Mouse (Mus musculus): ENCODE results near the gene Cdkl3. TPM values are rescaled to one million over a fixed set of nuclear protein-coding genes. Genes with fewer than 3 reads are reported as not detected.

The Cdkl3 gene
- polyA plus RNA-seq, 1 experiment, result 1.8 TPM

GRCm38 (mm10) chr11:52011541-52011940, 7.5 kb downstream of the Cdkl3 start:
- Histone ChIP-seq H3K27ac (ENCODE audit: insufficient read depth, low read depth, low read length) (no peak overlapping the region), H3K4me3 (ENCODE audit: insufficient read depth, low read depth, low read length) (no peak overlapping the region), H3K36me3 (ENCODE audit: control insufficient read depth, insufficient read depth, low read length) (no peaks in the 10 kb centered on the region), H3K4me1 (ENCODE audit: control insufficient read depth, insufficient read depth, low read length) (no peaks in the 10 kb centered on the region), H3K27me3 (replicated peaks; ENCODE audit: control insufficient read depth, insufficient read depth, low read length) (no peaks in the 10 kb centered on the region)
- 49% methylated on average over 5 of the region's 5 CpGs for WGBS
- TF ChIP-seq CTCF (conservative IDR thresholded peaks at IDR 0.05; ENCODE audit: insufficient read depth, insufficient read length, low read depth, low read length) (no peak), POLR2A (IDR thresholded peaks at IDR 0.05; ENCODE audit: low read depth, low read length) (no peak)
- DNase-seq, result no peak

GRCm38 (mm10) chr11:52018217-52018616, 14.2 kb downstream of the Cdkl3 start:
- Histone ChIP-seq H3K27me3 (replicated peaks; ENCODE audit: control insufficient read depth, insufficient read depth, low read length) (no peaks in the 10 kb centered on the region), H3K36me3 (ENCODE audit: control insufficient read depth, insufficient read depth, low read length) (no peaks in the 10 kb centered on the region), H3K4me1 (ENCODE audit: control insufficient read depth, insufficient read depth, low read length) (no peaks in the 10 kb centered on the region), H3K4me3 (ENCODE audit: insufficient read depth, low read depth, low read length) (no peak overlapping the region), H3K27ac (ENCODE audit: insufficient read depth, low read depth, low read length) (no peak overlapping the region)
- WGBS, result 84% methylated on average over 9 of the region's 9 CpGs
- TF ChIP-seq POLR2A (IDR thresholded peaks at IDR 0.05; ENCODE audit: low read depth, low read length), result no peak
- no peak for TF ChIP-seq CTCF (conservative IDR thresholded peaks at IDR 0.05; ENCODE audit: insufficient read depth, insufficient read length, low read depth, low read length)
- DNase-seq, result no peak

- Histone ChIP-seq H3K4me1 (ENCODE audit: control insufficient read depth, insufficient read depth, low read length) (no peaks in the 10 kb centered on the region), H3K27ac (ENCODE audit: insufficient read depth, low read depth, low read length) (no peak overlapping the region), H3K4me3 (ENCODE audit: insufficient read depth, low read depth, low read length) (no peak overlapping the region), H3K27me3 (replicated peaks; ENCODE audit: control insufficient read depth, insufficient read depth, low read length) (no peaks in the 10 kb centered on the region), H3K36me3 (ENCODE audit: control insufficient read depth, insufficient read depth, low read length) (no peaks in the 10 kb centered on the region)
- TF ChIP-seq CTCF (conservative IDR thresholded peaks at IDR 0.05; ENCODE audit: insufficient read depth, insufficient read length, low read depth, low read length), result no peak
- TF ChIP-seq POLR2A (IDR thresholded peaks at IDR 0.05; ENCODE audit: low read depth, low read length), result no peak
- 66% methylated on average over 8 of the region's 8 CpGs for WGBS
- no peak for DNase-seq
Observed at GRCm38 (mm10) chr11:52032356-52032755, 28.3 kb downstream of the Cdkl3 start.

GRCm38 (mm10) chr11:52033953-52034352, 29.9 kb downstream of the Cdkl3 start:
- no peak for DNase-seq
- Histone ChIP-seq H3K36me3 (ENCODE audit: control insufficient read depth, insufficient read depth, low read length) (no peaks in the 10 kb centered on the region), H3K4me1 (ENCODE audit: control insufficient read depth, insufficient read depth, low read length) (no peaks in the 10 kb centered on the region), H3K27me3 (replicated peaks; ENCODE audit: control insufficient read depth, insufficient read depth, low read length) (no peaks in the 10 kb centered on the region), H3K4me3 (ENCODE audit: insufficient read depth, low read depth, low read length) (no peak overlapping the region), H3K27ac (ENCODE audit: insufficient read depth, low read depth, low read length) (no peak overlapping the region)
- no peak for TF ChIP-seq POLR2A (IDR thresholded peaks at IDR 0.05; ENCODE audit: low read depth, low read length)
- TF ChIP-seq CTCF (conservative IDR thresholded peaks at IDR 0.05; ENCODE audit: insufficient read depth, insufficient read length, low read depth, low read length), result no peak
- 88% methylated on average over 1 of the region's 1 CpGs for WGBS

GRCm38 (mm10) chr11:52035905-52036304, 31.9 kb downstream of the Cdkl3 start:
- no peaks in the 10 kb centered on the region for H3K4me1 ChIP-seq (ENCODE audit: control insufficient read depth, insufficient read depth, low read length)
- no peak overlapping the region for H3K27ac ChIP-seq (ENCODE audit: insufficient read depth, low read depth, low read length)
- no peaks in the 10 kb centered on the region for H3K27me3 ChIP-seq (replicated peaks; ENCODE audit: control insufficient read depth, insufficient read depth, low read length)
- TF ChIP-seq CTCF (conservative IDR thresholded peaks at IDR 0.05; ENCODE audit: insufficient read depth, insufficient read length, low read depth, low read length) (no peak), POLR2A (IDR thresholded peaks at IDR 0.05; ENCODE audit: low read depth, low read length) (no peak)
- WGBS, result 66% methylated on average over 3 of the region's 3 CpGs
- no peak for DNase-seq
- no peak overlapping the region for H3K4me3 ChIP-seq (ENCODE audit: insufficient read depth, low read depth, low read length)
- H3K36me3 ChIP-seq (ENCODE audit: control insufficient read depth, insufficient read depth, low read length), result no peaks in the 10 kb centered on the region

- TF ChIP-seq POLR2A (IDR thresholded peaks at IDR 0.05; ENCODE audit: low read depth, low read length), result no peak
- no peak for TF ChIP-seq CTCF (conservative IDR thresholded peaks at IDR 0.05; ENCODE audit: insufficient read depth, insufficient read length, low read depth, low read length)
- no peak overlapping the region for H3K27ac ChIP-seq (ENCODE audit: insufficient read depth, low read depth, low read length)
- H3K27me3 ChIP-seq (replicated peaks; ENCODE audit: control insufficient read depth, insufficient read depth, low read length), result no peaks in the 10 kb centered on the region
- no peak for DNase-seq
- no peaks in the 10 kb centered on the region for H3K36me3 ChIP-seq (ENCODE audit: control insufficient read depth, insufficient read depth, low read length)
- 47% methylated on average over 3 of the region's 3 CpGs for WGBS
- H3K4me1 ChIP-seq (ENCODE audit: control insufficient read depth, insufficient read depth, low read length), result no peaks in the 10 kb centered on the region
- no peak overlapping the region for H3K4me3 ChIP-seq (ENCODE audit: insufficient read depth, low read depth, low read length)
Observed at GRCm38 (mm10) chr11:52037659-52038058, 33.6 kb downstream of the Cdkl3 start.

GRCm38 (mm10) chr11:52043224-52043623, 39.2 kb downstream of the Cdkl3 start:
- no peaks in the 10 kb centered on the region for H3K36me3 ChIP-seq (ENCODE audit: control insufficient read depth, insufficient read depth, low read length)
- H3K27me3 ChIP-seq (replicated peaks; ENCODE audit: control insufficient read depth, insufficient read depth, low read length), result no peaks in the 10 kb centered on the region
- no peak for DNase-seq
- WGBS, result 72% methylated on average over 3 of the region's 3 CpGs
- peaks cover 3% of the 10 kb centered on the region; the same call in 1 of the 2 replicates for H3K4me1 ChIP-seq (ENCODE audit: control insufficient read depth, insufficient read depth, low read length)
- TF ChIP-seq POLR2A (IDR thresholded peaks at IDR 0.05; ENCODE audit: low read depth, low read length) (no peak), CTCF (conservative IDR thresholded peaks at IDR 0.05; ENCODE audit: insufficient read depth, insufficient read length, low read depth, low read length) (peak; percentile 35)
- H3K27ac ChIP-seq (ENCODE audit: insufficient read depth, low read depth, low read length), result no peak overlapping the region
- H3K4me3 ChIP-seq (ENCODE audit: insufficient read depth, low read depth, low read length), result no peak overlapping the region

DNA sequence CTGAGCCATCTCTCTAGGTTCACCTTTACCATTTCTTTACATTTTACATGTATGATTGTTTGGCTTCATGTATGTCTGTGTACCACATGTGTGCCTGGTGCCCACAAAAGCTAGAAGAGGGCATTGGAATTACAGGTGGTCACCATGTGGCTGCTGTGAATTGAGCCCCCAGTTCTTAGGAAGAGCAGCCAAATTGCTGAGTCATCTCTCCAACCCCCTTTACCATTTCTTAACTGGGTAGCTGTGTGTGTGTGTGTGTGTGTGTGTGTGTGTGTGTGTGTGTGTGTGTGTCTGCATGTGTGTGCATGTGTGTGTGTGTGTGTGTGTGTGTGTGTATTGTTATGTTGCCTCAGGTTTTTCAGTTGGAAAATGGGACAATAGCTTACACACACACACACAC, 40.1 kb downstream of the Cdkl3 start:
- Histone ChIP-seq H3K4me3 (ENCODE audit: insufficient read depth, low read depth, low read length) (no peak overlapping the region), H3K27ac (ENCODE audit: insufficient read depth, low read depth, low read length) (no peak overlapping the region), H3K27me3 (replicated peaks; ENCODE audit: control insufficient read depth, insufficient read depth, low read length) (no peaks in the 10 kb centered on the region), H3K4me1 (ENCODE audit: control insufficient read depth, insufficient read depth, low read length) (peaks cover 3% of the 10 kb centered on the region; the same call in 1 of the 2 replicates), H3K36me3 (ENCODE audit: control insufficient read depth, insufficient read depth, low read length) (no peaks in the 10 kb centered on the region)
- no peak for DNase-seq
- TF ChIP-seq CTCF (conservative IDR thresholded peaks at IDR 0.05; ENCODE audit: insufficient read depth, insufficient read length, low read depth, low read length) (no peak), POLR2A (IDR thresholded peaks at IDR 0.05; ENCODE audit: low read depth, low read length) (no peak)

Data from kidney, adult 2 months (tissue).